8 mouse cellular contexts compared by ENCODE assay signal in genomic region chr7:100052991-100053390, GRCm38 (mm10). TPM values are rescaled to one million over a fixed set of nuclear protein-coding genes. Genes with fewer than 3 reads are reported as not detected.
"Had no signal": no experiment of that assay in that cellular context is flagged by ENCODE, and none has a peak within 500 bp of the region (broad histone marks: within the 10 kb centered on the region; RNA-seq: fewer than 3 reads in every experiment).

No protein-coding gene starts in this region.

RNA-seq across cellular contexts. Expression of gene Chrdl2, which starts 47.0 kb away (rescaled TPM):
- polyA plus RNA-seq: liver, embryonic 15.5 days; liver, postnatal 0 days; lung, embryonic 15.5 days; macrophage; midbrain, embryonic 11.5 days; midbrain, embryonic 13.5 days; midbrain, embryonic 15.5 days; thymus, postnatal 0 days had no signal
